Mouse (Mus musculus) R1 (cell line): ENCODE measurements around the gene Vmn1r80.
"Not testable (repeated sequence)": the region's sequence is repeated elsewhere in the genome, so short reads cannot be mapped to it uniquely, and the experiment has no call there.

Experiments used
- DNase-seq: peaks from one replicate; pipeline ENCODE4 v3.0.0-alpha.2; 2018; ENCODE audit warnings: low read depth, low spot score

Vmn1r80 gene

GRCm38 (mm10) chr7:12188986-12189385 lies at the start of gene Vmn1r80:
TSS of gene Vmn1r80 (plus strand) at chr7:12189286.
- DNase-seq: no peak

- no peak for DNase-seq
These were observed 39.1 kb upstream of the Vmn1r80 start, which contains the start of gene Vmn1r78 for GRCm38 (mm10) chr7:12149957-12150356. TSS of gene Vmn1r78 (plus strand) at chr7:12150257.

GRCm38 (mm10) chr7:12156463-12156862 lies 32.6 kb upstream of the Vmn1r80 start:
- not testable (repeated sequence) for DNase-seq

- not testable (repeated sequence) for DNase-seq
These were observed 18.1 kb upstream of the Vmn1r80 start, which contains the start of gene Vmn1r79 for GRCm38 (mm10) chr7:12170979-12171378. TSS of gene Vmn1r79 (plus strand) at chr7:12171279.

GRCm38 (mm10) chr7:12172926-12173325 lies 16.2 kb upstream of the Vmn1r80 start:
- not testable (repeated sequence) for DNase-seq

- peak; percentile 76 for DNase-seq
These were observed 15.1 kb downstream of the Vmn1r80 start for GRCm38 (mm10) chr7:12204141-12204540.
